Mouse (Mus musculus) liver, postnatal 0 days (tissue): ENCODE data around the gene Xpo6. TPM values are rescaled to one million over a fixed set of nuclear protein-coding genes. Genes with fewer than 3 reads are reported as not detected.

Source experiments
- ATAC-seq: fragments of 200-750 bp; cut with Nextera tagmentation; 2 replicates; pipeline ENCODE4 v1.8.0; 2017; ENCODE audit warnings: mild to moderate bottlenecking, moderate library complexity
- DNase-seq: peaks from one replicate; pipeline ENCODE4 v3.0.0-alpha.2; 2016
- H3K27ac ChIP-seq: fragments of 300-500 bp; sonication (generic); 2 replicates; pipeline ENCODE4 v1.5.1; 2014; ENCODE audit warnings: antibody characterized with exemption, moderate library complexity, mild to moderate bottlenecking, low read depth
- H3K27me3 ChIP-seq: fragments of 300-500 bp; sonication (generic); 2 replicates; pipeline ENCODE4 v1.6.1; 2014; ENCODE audit warnings: low read length, control low read depth, mixed read lengths; ENCODE audit not compliant: insufficient read depth
- H3K36me3 ChIP-seq: fragments of 300-500 bp; sonication (generic); replicated peaks from 2 replicates; pipeline ENCODE4 v1.6.1; 2014; ENCODE audit warnings: mild to moderate bottlenecking, control low read depth, low read length, moderate library complexity, mixed read lengths; ENCODE audit not compliant: insufficient read depth
- H3K4me1 ChIP-seq: fragments of 300-500 bp; sonication (generic); 2 replicates; pipeline ENCODE4 v1.6.1; 2014; ENCODE audit warnings: antibody characterized with exemption, mild to moderate bottlenecking, control low read depth; ENCODE audit not compliant: insufficient read depth
- H3K4me2 ChIP-seq: fragments of 300-500 bp; sonication (generic); 2 replicates; pipeline ENCODE4 v1.6.1; 2014; ENCODE audit warnings: low read depth, mild to moderate bottlenecking, low read length, moderate library complexity, mixed read lengths
- H3K4me3 ChIP-seq: fragments of 300-500 bp; sonication (generic); 2 replicates; pipeline ENCODE4 v1.5.1; 2014; ENCODE audit warnings: low read depth, low read length
- H3K9ac ChIP-seq: fragments of 300-500 bp; sonication (generic); replicated peaks from 2 replicates; pipeline ENCODE4 v1.6.1; 2014; ENCODE audit warnings: mild to moderate bottlenecking, moderate library complexity
- H3K9me3 ChIP-seq: fragments of 300-500 bp; sonication (generic); 2 replicates; pipeline ENCODE4 v1.6.1; 2016; ENCODE audit warnings: mild to moderate bottlenecking, control low read depth, low read length, mixed read lengths
- CTCF ChIP-seq: sonication (generic); IDR thresholded peaks from 2 replicates; pipeline ENCODE4 v1.5.1; 2016; ENCODE audit warnings: antibody characterized with exemption, low read depth
- EP300 ChIP-seq: IDR thresholded peaks from 2 replicates; pipeline ENCODE4 v1.6.1; 2016; ENCODE audit warnings: antibody characterized with exemption, low read depth, mild to moderate bottlenecking
- WGBS: fragments of 180-500 bp; shearing (Covaris S2); extraction: QIAGEN DNeasy Blood & Tissue Kit; methylation state at CpG from one replicate; pipeline ENCODE4 v1.1.7; 2014; ENCODE audit not compliant: insufficient replicate concordance; 5-methylcytosine and 5-hydroxymethylcytosine counted together
- polyA plus RNA-seq: library from polyadenylated mRNA; unstranded; fragments of >200 nt; fragmentation: Nextera tagmentation; extraction: Ambion mirVana; gene quantifications from 2 replicates; pipeline ENCODE4 v1.2.1, GENCODE M21; 2015

Xpo6 gene
- polyA plus RNA-seq, 1 experiment from 2014 or later = 12.7 TPM

DNA sequence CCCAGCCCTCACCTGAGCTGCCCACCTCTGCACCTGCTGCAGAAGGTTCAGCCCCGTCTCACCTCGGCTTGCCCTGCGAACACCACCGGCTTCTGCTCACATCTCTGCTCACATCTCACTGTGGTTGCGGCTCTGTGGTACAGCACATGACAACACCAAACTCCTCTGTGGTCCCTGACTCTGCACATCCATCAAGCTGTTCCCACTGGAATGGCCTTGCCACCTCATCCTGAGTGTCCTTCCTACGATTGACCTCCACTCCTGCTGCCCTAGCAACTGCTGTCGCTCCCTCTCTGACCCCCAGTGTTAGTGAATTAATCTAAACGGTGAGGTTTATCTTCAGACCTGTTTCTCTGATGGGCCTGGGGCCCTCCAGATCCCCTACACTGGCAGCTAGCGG lies 115.1 kb downstream of the Xpo6 start:
- H3K36me3 ChIP-seq = no peaks in the 10 kb centered on the region
- H3K4me2 ChIP-seq = no peak overlapping the region
- H3K4me1 ChIP-seq = no peaks in the 10 kb centered on the region
- peaks cover 42% of the 10 kb centered on the region for H3K27me3 ChIP-seq
- 84% methylated on average over 9 of the region's 9 CpGs for WGBS
- H3K9me3 ChIP-seq = no peaks in the 10 kb centered on the region
- ATAC-seq (no peak), DNase-seq (no peak)
- no peak overlapping the region for H3K27ac ChIP-seq
- no peak overlapping the region for H3K4me3 ChIP-seq
- H3K9ac ChIP-seq = no peak overlapping the region
- TF ChIP-seq EP300 (no peak), CTCF (no peak)

- H3K4me1 ChIP-seq = no peaks in the 10 kb centered on the region
Measured at GRCm38 (mm10) chr7:126083980-126084348, 116.3 kb downstream of the Xpo6 start.

GRCm38 (mm10) chr7:126083341-126083979 lies 116.8 kb downstream of the Xpo6 start:
- no peak overlapping the region for H3K4me2 ChIP-seq
- H3K4me1 ChIP-seq = no peaks in the 10 kb centered on the region
- ATAC-seq = no peak
- TF ChIP-seq EP300 (no peak), CTCF (peak; percentile 49)
- H3K36me3 ChIP-seq = no peaks in the 10 kb centered on the region
- H3K9me3 ChIP-seq = no peaks in the 10 kb centered on the region
- WGBS = 19% methylated on average over 9 of the region's 9 CpGs
- no peak overlapping the region for H3K27ac ChIP-seq
- no peak for DNase-seq
- H3K4me3 ChIP-seq = no peak overlapping the region
- H3K9ac ChIP-seq = no peak overlapping the region
- peaks cover 45% of the 10 kb centered on the region for H3K27me3 ChIP-seq

More at GRCm38 (mm10) chr7:126083980-126084348, 116.3 kb downstream of the Xpo6 start:
- no peak overlapping the region for H3K4me3 ChIP-seq
- H3K27ac ChIP-seq = no peak overlapping the region
- no peak overlapping the region for H3K4me2 ChIP-seq
- ATAC-seq (no peak), DNase-seq (no peak)
- 18% methylated on average over 4 of the region's 4 CpGs for WGBS
- H3K27me3 ChIP-seq = peaks cover 45% of the 10 kb centered on the region
- H3K36me3 ChIP-seq = no peaks in the 10 kb centered on the region
- H3K9me3 ChIP-seq = no peaks in the 10 kb centered on the region
- no peak overlapping the region for H3K9ac ChIP-seq
- TF ChIP-seq CTCF (no peak), EP300 (no peak)

DNA sequence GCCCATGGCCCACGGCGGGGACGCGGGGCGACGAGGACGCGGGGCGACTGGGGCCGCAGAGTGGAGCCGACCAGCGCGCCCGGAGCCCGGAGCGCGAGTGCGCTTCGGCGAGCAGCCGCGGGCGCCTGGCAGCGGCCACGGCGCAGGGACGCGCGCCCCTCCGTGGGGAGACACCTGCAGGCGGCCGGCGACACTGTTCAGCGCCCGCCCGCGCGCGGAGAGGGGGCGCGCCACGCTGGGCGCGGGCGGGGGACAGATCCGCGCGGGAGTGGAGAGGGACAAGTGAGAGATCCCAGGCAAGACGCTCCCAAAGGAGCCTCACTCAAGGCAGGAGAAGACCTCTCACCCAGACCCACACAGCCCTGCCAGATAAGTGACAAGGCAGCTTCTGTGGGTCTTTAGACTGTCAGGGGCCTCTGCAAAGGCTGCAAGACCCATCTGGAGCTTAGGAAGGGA lies 118.0 kb downstream of the Xpo6 start, which contains the start of gene Gsg1l:
Gene Gsg1l (minus strand): TSS at position 126 of the 456 bp plus-strand sequence.
- H3K4me1 ChIP-seq = no peaks in the 10 kb centered on the region
- no peaks in the 10 kb centered on the region for H3K36me3 ChIP-seq
- WGBS = under 1% methylated on average over 31 of the region's 49 CpGs
- no peak within 1 kb of the TSS for H3K27ac ChIP-seq
- DNase-seq = no peak
- peak within 1 kb of the TSS; percentile 66 for H3K4me2 ChIP-seq
- TF ChIP-seq CTCF (no peak), EP300 (no peak)
- H3K4me3 ChIP-seq = peak within 1 kb of the TSS; percentile 42
- H3K9ac ChIP-seq = no peak within 1 kb of the TSS
- ATAC-seq = no peak
- H3K9me3 ChIP-seq = no peaks in the 10 kb centered on the region
- H3K27me3 ChIP-seq = peaks cover 45% of the 10 kb centered on the region

GRCm38 (mm10) chr7:126081727-126082285 lies 118.5 kb downstream of the Xpo6 start:
- Histone ChIP-seq H3K4me2 (peak overlapping the region; percentile 66), H3K9me3 (no peaks in the 10 kb centered on the region), H3K9ac (no peak overlapping the region), H3K27me3 (peaks cover 45% of the 10 kb centered on the region), H3K36me3 (no peaks in the 10 kb centered on the region), H3K4me1 (no peaks in the 10 kb centered on the region), H3K27ac (no peak overlapping the region), H3K4me3 (peak overlapping the region; percentile 42)
- DNase-seq = no peak
- ATAC-seq = no peak
- WGBS = 4% methylated on average over 67 of the region's 80 CpGs
- no peak for TF ChIP-seq CTCF
- TF ChIP-seq EP300 = no peak

DNA sequence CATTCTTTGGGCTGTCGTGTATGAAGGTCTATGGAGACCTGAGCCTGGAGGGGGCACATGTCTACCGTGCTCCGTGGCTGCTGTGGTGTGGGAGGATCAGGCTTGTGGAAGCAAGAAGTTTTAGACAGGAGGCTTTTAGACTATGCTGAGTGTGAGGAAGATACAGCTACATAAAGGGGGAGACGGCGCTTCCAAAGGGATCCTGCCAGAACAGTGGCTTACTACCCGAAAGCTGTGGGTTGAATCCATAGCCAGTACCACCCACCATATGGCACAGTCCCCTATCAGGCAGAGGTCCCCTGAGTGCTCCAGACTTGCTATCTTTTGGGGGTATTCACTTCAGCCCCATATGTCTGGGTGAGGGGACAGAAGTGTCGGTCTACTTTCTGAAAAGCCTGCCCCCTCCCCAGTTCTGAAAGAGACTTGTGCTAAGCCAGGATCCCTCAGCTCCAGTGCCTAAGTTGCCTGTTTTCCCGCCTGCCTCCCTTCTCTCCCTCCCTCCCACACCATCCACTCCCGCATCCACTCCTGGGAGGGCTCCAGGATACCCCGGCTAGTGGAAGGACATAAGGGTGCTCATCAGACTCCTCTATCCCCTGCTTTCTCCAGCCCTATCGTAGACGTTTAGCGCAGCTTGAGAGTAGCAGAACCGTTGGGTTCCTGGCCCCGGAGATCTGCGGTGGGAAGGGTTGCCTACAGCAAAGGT lies 119.2 kb downstream of the Xpo6 start:
- 22% methylated on average over 16 of the region's 16 CpGs for WGBS
- peaks cover 45% of the 10 kb centered on the region for H3K27me3 ChIP-seq
- DNase-seq (no peak), ATAC-seq (no peak)
- peak overlapping the region; percentile 42 for H3K4me3 ChIP-seq
- no peaks in the 10 kb centered on the region for H3K9me3 ChIP-seq
- no peak for TF ChIP-seq CTCF
- no peak for TF ChIP-seq EP300
- H3K9ac ChIP-seq = no peak overlapping the region
- no peaks in the 10 kb centered on the region for H3K36me3 ChIP-seq
- no peak overlapping the region for H3K27ac ChIP-seq
- no peaks in the 10 kb centered on the region for H3K4me1 ChIP-seq
- H3K4me2 ChIP-seq = peak overlapping the region; percentile 66
